Mouse (Mus musculus) liver, adult 2 months (tissue): ENCODE data around the gene Glis1.

Experiments used
- CTCF ChIP-seq: fragments of 200-500 bp; IDR thresholded peaks from 2 replicates; pipeline ENCODE4 v1.5.1; 2011; ENCODE audit warnings: low read depth, low read length, control low read depth
- POLR2A ChIP-seq: fragments of 200-500 bp; IDR thresholded peaks from 2 replicates; pipeline ENCODE4 v1.6.1; 2011; ENCODE audit warnings: low read length, control low read depth; ENCODE audit not compliant: insufficient read depth; ENCODE audit errors: extremely low read depth

DNA sequence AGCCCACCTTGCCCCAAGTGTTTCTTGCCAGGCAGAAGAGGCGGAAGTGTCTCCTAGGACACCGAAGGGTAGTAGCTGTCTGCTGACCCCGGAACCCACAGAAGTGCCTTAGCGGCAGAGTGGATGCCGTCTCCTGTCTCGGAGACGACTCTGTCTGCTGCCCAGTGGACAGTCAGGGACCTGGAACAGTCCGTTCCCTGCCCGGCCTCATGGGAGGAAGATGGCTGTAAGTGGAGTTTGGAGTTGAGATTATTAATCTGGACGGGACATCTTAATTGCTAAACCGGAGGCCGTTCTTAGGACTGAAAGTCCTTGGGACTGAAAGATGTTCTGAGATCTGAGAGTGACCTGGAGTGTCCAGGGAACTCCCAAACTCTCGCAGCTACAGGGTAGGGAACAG lies 15.1 kb downstream of the Glis1 start:
- no peak for TF ChIP-seq CTCF
- TF ChIP-seq POLR2A = no peak
